In the genomic region with DNA sequence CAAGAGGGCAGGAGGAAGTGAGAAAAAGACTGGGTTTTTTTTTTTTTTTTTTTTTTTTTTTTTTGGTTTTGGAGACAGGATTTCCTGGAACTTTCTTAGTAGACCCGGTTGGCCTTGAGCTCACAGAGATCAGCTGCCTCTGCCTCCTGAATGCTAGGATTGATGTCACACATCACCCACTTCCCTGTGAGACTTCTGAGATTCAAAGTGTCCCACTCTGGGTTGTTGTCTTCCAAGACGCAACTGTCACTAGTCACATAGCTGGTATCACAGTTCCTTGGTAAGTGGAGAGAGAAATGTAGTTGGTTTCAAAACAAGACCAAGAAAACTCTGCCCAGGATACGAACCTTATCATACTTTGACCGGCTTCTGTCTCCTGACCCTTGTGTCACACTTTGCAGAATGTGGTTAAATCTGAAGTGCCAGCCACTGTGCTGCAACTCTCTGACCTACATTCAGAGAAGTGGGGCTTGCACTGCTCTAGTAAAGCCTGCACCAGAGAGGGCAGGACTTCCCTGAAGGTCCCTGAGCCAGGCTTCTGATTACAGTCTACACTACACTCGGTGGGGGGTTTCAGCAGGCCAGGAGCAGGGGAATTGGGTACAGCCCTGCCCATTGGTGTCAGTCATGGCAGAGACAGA, we compare ENCODE assay signal across 15 mouse cellular contexts. TPM values are rescaled to one million over a fixed set of nuclear protein-coding genes. Genes with fewer than 3 reads are reported as not detected.
A peak's percentile ranks its signal among the peaks of the same experiment; 100 is the strongest.
DNase-seq lines count a peak whose midpoint lies in the region; TF ChIP-seq lines count a peak whose summit lies in the region.
"Had no signal": no experiment of that assay in that cellular context is flagged by ENCODE, and none has a peak within 500 bp of the region (broad histone marks: within the 10 kb centered on the region; RNA-seq: fewer than 3 reads in every experiment).

No protein-coding gene starts in this region.

- 17% methylated on average over 5 of the region's 5 CpGs for WGBS in spleen, adult 2 months
- 6% methylated on average over 5 of the region's 5 CpGs for WGBS in bone marrow, adult 2 months
- WGBS in macrophage (ENCODE audit: missing documents) = 18% methylated on average over 5 of the region's 5 CpGs

- no peaks in the 10 kb centered on the region for H3K36me3 ChIP-seq in spleen, adult 2 months (ENCODE audit: control insufficient read depth, insufficient read depth, low read length)
- no peaks in the 10 kb centered on the region for H3K36me3 ChIP-seq in macrophage (ENCODE audit: inconsistent target)
- H3K36me3 ChIP-seq: forebrain, embryonic 10.5 days; midbrain, embryonic 13.5 days; neural tube, embryonic 12.5 days; stomach, embryonic 15.5 days had no signal

- H3K4me3 ChIP-seq in spleen, adult 2 months (ENCODE audit: extremely low read depth, insufficient read depth, insufficient read length) = no peak overlapping the region
- no peak overlapping the region for H3K4me3 ChIP-seq in bone marrow, adult 2 months (replicated peaks; ENCODE audit: control insufficient read depth, low read depth, low read length)
- H3K4me3 ChIP-seq in macrophage (ENCODE audit: inconsistent target) = no peak overlapping the region
- H3K4me3 ChIP-seq: forebrain, embryonic 10.5 days; midbrain, embryonic 13.5 days; neural tube, embryonic 12.5 days; stomach, embryonic 15.5 days had no signal

- no peaks in the 10 kb centered on the region for H3K79me2 ChIP-seq in macrophage (ENCODE audit: inconsistent target)

- no peaks in the 10 kb centered on the region for H3K27me3 ChIP-seq in spleen, adult 2 months (ENCODE audit: control insufficient read depth, insufficient read depth, low read length)
- H3K27me3 ChIP-seq: midbrain, embryonic 13.5 days; neural tube, embryonic 12.5 days; stomach, embryonic 15.5 days had no signal

- H3K27ac ChIP-seq in spleen, adult 2 months (ENCODE audit: insufficient read depth, low read length) = 0 out of 2 replicates have a peak overlapping the region, but pooled peaks have one; percentile 5
- H3K27ac ChIP-seq in bone marrow, adult 2 months (ENCODE audit: control insufficient read depth, insufficient read depth, low read depth, low read length, poor library complexity) = peak overlapping the region; percentile 30; the same call in 1 of the 2 replicates
- H3K27ac ChIP-seq in macrophage = peak overlapping the region; percentile 91
- H3K27ac ChIP-seq: forebrain, embryonic 10.5 days; midbrain, embryonic 13.5 days; neural tube, embryonic 12.5 days; stomach, embryonic 15.5 days had no signal

- no peak for TF ChIP-seq CTCF in spleen, adult 2 months (IDR thresholded peaks at IDR 0.05; ENCODE audit: extremely low read depth, insufficient read depth, insufficient read length, insufficient replicate concordance)
- TF ChIP-seq CTCF in bone marrow, adult 2 months (IDR thresholded peaks at IDR 0.05; ENCODE audit: control insufficient read depth, insufficient read depth, low read length) = no peak

- H3K4me1 ChIP-seq in spleen, adult 2 months (ENCODE audit: control insufficient read depth, insufficient read depth, insufficient read length) = no peaks in the 10 kb centered on the region; the same call in 1 of the 2 replicates
- H3K4me1 ChIP-seq in bone marrow, adult 2 months (ENCODE audit: control insufficient read depth, insufficient read depth, low read length) = peaks cover 2% of the 10 kb centered on the region; the same call in 1 of the 2 replicates
- H3K4me1 ChIP-seq: forebrain, embryonic 10.5 days; midbrain, embryonic 13.5 days; neural tube, embryonic 12.5 days; stomach, embryonic 15.5 days had no signal

- no peak for DNase-seq in spleen, adult 2 months (ENCODE audit: low read depth in 1 of 2, low spot score in 2 of 2)
- DNase-seq in spleen, adult 18-20 months = no peak
- peak; percentile 16 to 36 for DNase-seq in thymus, postnatal 36 days
- DNase-seq in layer of hippocampus, adult 8-10 months (ENCODE audit: low spot score in 2 of 2) = no peak
- no peak for DNase-seq in urinary bladder, adult 2 months (ENCODE audit: low spot score)
- DNase-seq in kidney, postnatal 36 days = no peak
- DNase-seq: cerebellum, adult 2 months; gastrocnemius, postnatal 10 days; kidney, postnatal 25 days had no signal

- TF ChIP-seq POLR2A in spleen, adult 2 months (IDR thresholded peaks at IDR 0.05; ENCODE audit: low read depth, low read length) = no peak
- no peak for TF ChIP-seq POLR2A in bone marrow, adult 2 months (IDR thresholded peaks at IDR 0.05; ENCODE audit: borderline replicate concordance, control insufficient read depth, low read depth, low read length)

RNA-seq across cellular contexts. Expression of a gene that starts 14.5 kb away (rescaled TPM):
- 2.4 and 2.5 TPM in 2 replicates for polyA plus RNA-seq in spleen, adult 2 months (2012; rRNA removed)
- 0.56 and 5.2 TPM in 2 replicates for polyA plus RNA-seq in bone marrow, adult 2 months (2011; ENCODE audit: insufficient read depth, insufficient read length, low replicate concordance, missing spikeins)
- 10 to 100 TPM in 2 of 26 experiments, 1 to 10 TPM in 24; 2.2 to 15.0 (median 5.3) TPM for total RNA-seq in macrophage (2018; cell fraction: chromatin; rRNA removed)
- total RNA-seq in macrophage (2018; cell fraction: cytosol; rRNA removed) = 10 to 100 TPM; 11.6 to 23.5 (median 16.7) TPM
- total RNA-seq in macrophage (2018; cell fraction: nucleus; rRNA removed) = 10 to 100 TPM in 15 of 26 experiments, 1 to 10 TPM in 11; 6.1 to 17.6 (median 10.7) TPM
- polyA plus RNA-seq in macrophage (2018) = 19.7 to 26.5 TPM (median 19.9 TPM) in 3 replicates
- total RNA-seq in layer of hippocampus, adult 8-10 months (2022) = 1 to 10 TPM; 4.4 to 5.4 (median 4.9) TPM
- polyA plus RNA-seq in urinary bladder, adult 2 months (2012; rRNA removed) = 10.7 and 12.7 TPM in 2 replicates

RNA-seq across cellular contexts. Expression of a gene that starts 50.7 kb away (rescaled TPM):
- polyA plus RNA-seq in spleen, adult 2 months (2012; rRNA removed) = 5.7 and 6.5 TPM in 2 replicates
- polyA plus RNA-seq in bone marrow, adult 2 months (2011; ENCODE audit: insufficient read depth, insufficient read length, low replicate concordance, missing spikeins) = 21.7 and 21.8 TPM in 2 replicates
- total RNA-seq in macrophage (2018; cell fraction: chromatin; rRNA removed) = 1,000 to 10,000 TPM in 5 of 26 experiments, 100 to 1,000 TPM in 21; 199 to 2,143 (median 332) TPM
- total RNA-seq in macrophage (2018; cell fraction: cytosol; rRNA removed) = 10 to 100 TPM; 14.5 to 63.0 (median 31.6) TPM
- 100 to 1,000 TPM in 22 of 26 experiments, 10 to 100 TPM in 4; 75.2 to 1,000 (median 218) TPM for total RNA-seq in macrophage (2018; cell fraction: nucleus; rRNA removed)
- 28.1 to 43.3 TPM (median 34.9 TPM) in 3 replicates for polyA plus RNA-seq in macrophage (2018)
- 10 to 100 TPM; 61.5 to 65.8 (median 63.6) TPM for total RNA-seq in layer of hippocampus, adult 8-10 months (2022)
- 34.7 and 39.7 TPM in 2 replicates for polyA plus RNA-seq in urinary bladder, adult 2 months (2012; rRNA removed)

Comparison
In these comparisons a context has a peak if more than half of its experiments do, and no peak if none do; other contexts are left out.
1. DNase-seq: peak in thymus, postnatal 36 days (2 of 2); none in spleen, adult 2 months (0 of 2), spleen, adult 18-20 months (0 of 2), layer of hippocampus, adult 8-10 months (0 of 2), urinary bladder, adult 2 months (single experiment) and kidney, postnatal 36 days (0 of 2).
2. H3K27ac ChIP-seq: peak in every context shown above with its lines; median percentile 91 in macrophage; 30 in bone marrow, adult 2 months; 5 in spleen, adult 2 months.